Mouse (Mus musculus): ENCODE measurements at regions not wholly inside any gene's neighbourhood (a gene's known extent, or its start where the extent isn't known, plus 50 kb on each side); places are given as distances from the start of the nearest gene placed in this dataset.

- peak; percentile 22 for DNase-seq (ENCODE audit: low read depth, low spot score)
These were observed 324.5 kb upstream of the 4933436I01Rik start for GRCm38 (mm10) chrX:68245753-68246152.

- DNase-seq (ENCODE audit: low read depth, low spot score) = no peak
These were observed 322.7 kb upstream of the 4933436I01Rik start for GRCm38 (mm10) chrX:68243958-68244357.

Measured in telencephalon, adult 2 months (tissue).